Mouse (Mus musculus): Measurements from ENCODE around the gene Prtn3. TPM values are rescaled to one million over a fixed set of nuclear protein-coding genes. Genes with fewer than 3 reads are reported as not detected.

Prtn3 gene
- polyA plus RNA-seq, 1 experiment from 2014 or later, result 0.86 TPM

DNA sequence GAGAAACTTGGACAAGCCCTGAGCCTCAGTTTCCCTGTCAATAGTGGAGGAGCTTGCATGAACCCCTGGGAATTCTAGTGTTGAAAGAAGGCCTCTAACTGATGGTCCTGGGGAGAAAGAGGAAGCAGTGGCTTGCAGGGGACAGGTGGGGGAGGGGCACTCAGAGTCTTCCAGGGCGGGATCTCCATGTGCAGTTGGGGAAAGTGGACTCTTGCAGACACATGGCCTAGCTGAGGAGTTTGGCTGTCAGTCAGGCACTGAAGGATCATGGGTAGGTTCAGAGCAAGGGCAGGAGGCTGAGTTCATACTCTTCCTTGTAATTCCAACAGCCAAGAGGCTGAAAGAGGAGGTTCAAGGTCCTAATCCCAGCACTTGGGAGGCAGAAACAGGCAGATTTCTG lies 2.9 kb downstream of the Prtn3 start:
- Histone ChIP-seq H3K4me2 (replicated peaks; ENCODE audit: low read depth) (no peak overlapping the region), H3K27me3 (ENCODE audit: control insufficient read depth, insufficient read depth, low read length) (no peaks in the 10 kb centered on the region), H3K4me3 (ENCODE audit: low read depth, low read length) (no peak overlapping the region), H3K27ac (replicated peaks) (no peak overlapping the region), H3K9ac (ENCODE audit: low read length) (no peak overlapping the region), H3K4me1 (replicated peaks; ENCODE audit: control insufficient read depth, insufficient read depth) (no peaks in the 10 kb centered on the region; the same call in 1 of the 2 replicates), H3K36me3 (ENCODE audit: control insufficient read depth, insufficient read depth, low read length) (no peaks in the 10 kb centered on the region), H3K9me3 (ENCODE audit: control insufficient read depth, low read length) (no peaks in the 10 kb centered on the region)
- no peak for TF ChIP-seq EP300 (optimal IDR thresholded peaks at IDR 0.05)
- TF ChIP-seq CTCF (IDR thresholded peaks at IDR 0.05; ENCODE audit: low read depth), result no peak
- ATAC-seq (ENCODE audit: low FRiP score, low TSS enrichment), result no peak
- DNase-seq (ENCODE audit: low spot score), result no peak
- WGBS, result 72% methylated on average over 1 of the region's 1 CpGs

DNA sequence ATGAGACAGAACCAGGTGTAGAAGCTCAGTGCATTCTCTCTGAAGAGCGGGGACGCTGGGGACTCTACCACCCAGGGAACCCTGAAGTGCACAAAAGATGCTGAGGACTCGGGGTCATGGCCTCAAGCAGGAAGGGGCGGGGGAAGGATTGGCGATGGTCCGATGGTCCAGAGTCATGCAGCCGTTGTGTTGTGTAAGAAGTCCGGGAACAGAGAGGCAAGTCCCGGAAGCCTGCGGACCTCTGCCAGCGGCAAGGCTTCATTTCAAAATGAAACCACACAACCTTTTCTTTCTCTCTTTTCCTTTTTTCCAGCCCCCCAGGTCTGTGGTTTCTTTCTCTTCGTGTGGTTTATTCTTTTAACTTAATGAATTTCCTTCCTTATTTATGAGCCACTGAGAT lies 3.5 kb downstream of the Prtn3 start:
- Histone ChIP-seq H3K9me3 (ENCODE audit: control insufficient read depth, low read length) (no peaks in the 10 kb centered on the region), H3K4me2 (replicated peaks; ENCODE audit: low read depth) (no peak overlapping the region), H3K36me3 (ENCODE audit: control insufficient read depth, insufficient read depth, low read length) (no peaks in the 10 kb centered on the region), H3K27ac (replicated peaks) (no peak overlapping the region), H3K4me3 (ENCODE audit: low read depth, low read length) (no peak overlapping the region), H3K4me1 (replicated peaks; ENCODE audit: control insufficient read depth, insufficient read depth) (no peaks in the 10 kb centered on the region; the same call in 1 of the 2 replicates), H3K27me3 (ENCODE audit: control insufficient read depth, insufficient read depth, low read length) (no peaks in the 10 kb centered on the region), H3K9ac (ENCODE audit: low read length) (no peak overlapping the region)
- DNase-seq (ENCODE audit: low spot score), result no peak
- no peak for ATAC-seq (ENCODE audit: low FRiP score, low TSS enrichment)
- 50% methylated on average over 12 of the region's 12 CpGs for WGBS
- TF ChIP-seq EP300 (optimal IDR thresholded peaks at IDR 0.05), result no peak
- TF ChIP-seq CTCF (IDR thresholded peaks at IDR 0.05; ENCODE audit: low read depth), result no peak

DNA sequence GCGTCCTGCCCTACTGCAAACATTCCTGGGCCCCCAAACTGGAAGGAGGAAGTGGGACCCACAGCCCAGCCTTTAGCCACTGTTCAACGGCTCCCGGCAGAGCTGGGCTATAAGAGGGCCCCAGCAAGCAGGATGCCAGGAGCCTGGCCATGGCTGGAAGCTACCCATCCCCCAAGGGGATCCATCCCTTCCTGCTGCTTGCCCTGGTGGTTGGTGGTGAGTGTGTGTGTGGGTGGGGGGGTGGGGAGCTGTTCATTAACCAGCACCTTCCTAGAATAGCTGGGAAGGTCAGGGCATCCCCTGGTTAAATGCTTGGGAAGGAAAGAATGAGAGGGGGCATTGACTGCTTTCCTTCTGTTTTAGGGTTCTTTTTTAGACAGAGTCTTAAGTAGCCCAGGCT lies 5.3 kb downstream of the Prtn3 start:
- no peaks in the 10 kb centered on the region; the same call in none of the 2 replicates for H3K4me1 ChIP-seq (replicated peaks; ENCODE audit: control insufficient read depth, insufficient read depth)
- no peaks in the 10 kb centered on the region for H3K36me3 ChIP-seq (ENCODE audit: control insufficient read depth, insufficient read depth, low read length)
- TF ChIP-seq EP300 (optimal IDR thresholded peaks at IDR 0.05) (no peak), CTCF (IDR thresholded peaks at IDR 0.05; ENCODE audit: low read depth) (no peak)
- no peak overlapping the region for H3K4me2 ChIP-seq (replicated peaks; ENCODE audit: low read depth)
- no peak for DNase-seq (ENCODE audit: low spot score)
- H3K4me3 ChIP-seq (ENCODE audit: low read depth, low read length), result no peak overlapping the region
- 40% methylated on average over 3 of the region's 3 CpGs for WGBS
- H3K9ac ChIP-seq (ENCODE audit: low read length), result no peak overlapping the region
- H3K27me3 ChIP-seq (ENCODE audit: control insufficient read depth, insufficient read depth, low read length), result no peaks in the 10 kb centered on the region
- H3K9me3 ChIP-seq (ENCODE audit: control insufficient read depth, low read length), result no peaks in the 10 kb centered on the region
- no peak for ATAC-seq (ENCODE audit: low FRiP score, low TSS enrichment)
- no peak overlapping the region for H3K27ac ChIP-seq (replicated peaks)

GRCm38 (mm10) chr10:79880721-79881120 lies 6.4 kb downstream of the Prtn3 start:
- Histone ChIP-seq H3K27ac (replicated peaks) (no peak overlapping the region), H3K4me2 (replicated peaks; ENCODE audit: low read depth) (no peak overlapping the region; the same call in 1 of the 2 replicates), H3K27me3 (ENCODE audit: control insufficient read depth, insufficient read depth, low read length) (no peaks in the 10 kb centered on the region), H3K9ac (ENCODE audit: low read length) (no peak overlapping the region), H3K4me1 (replicated peaks; ENCODE audit: control insufficient read depth, insufficient read depth) (no peaks in the 10 kb centered on the region; the same call in none of the 2 replicates), H3K9me3 (ENCODE audit: control insufficient read depth, low read length) (no peaks in the 10 kb centered on the region), H3K36me3 (ENCODE audit: control insufficient read depth, insufficient read depth, low read length) (no peaks in the 10 kb centered on the region), H3K4me3 (ENCODE audit: low read depth, low read length) (no peak overlapping the region)
- ATAC-seq (ENCODE audit: low FRiP score, low TSS enrichment), result no peak
- 19% methylated on average over 9 of the region's 9 CpGs for WGBS
- TF ChIP-seq CTCF (IDR thresholded peaks at IDR 0.05; ENCODE audit: low read depth) (no peak), EP300 (optimal IDR thresholded peaks at IDR 0.05) (no peak)
- DNase-seq (ENCODE audit: low spot score), result peak; percentile 69

DNA sequence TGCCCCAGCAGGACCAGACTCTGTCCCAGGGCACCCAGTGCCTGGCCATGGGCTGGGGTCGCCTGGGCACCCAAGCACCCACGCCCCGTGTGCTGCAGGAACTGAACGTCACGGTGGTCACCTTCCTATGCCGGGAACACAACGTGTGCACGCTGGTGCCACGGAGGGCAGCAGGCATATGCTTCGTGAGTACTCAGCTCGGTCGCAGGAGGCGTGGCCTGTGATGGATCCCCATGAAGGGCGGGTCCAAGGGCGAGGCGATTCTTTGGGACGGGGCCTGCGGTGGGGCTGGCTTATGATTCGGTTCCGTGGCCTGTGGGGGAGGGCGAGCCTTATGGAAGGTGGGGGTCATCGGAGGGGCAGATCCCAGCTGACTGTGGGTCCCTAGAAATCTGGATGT lies 7.7 kb downstream of the Prtn3 start:
- no peak overlapping the region for H3K27ac ChIP-seq (replicated peaks)
- peak overlapping the region; percentile 27; the same call in 1 of the 2 replicates for H3K4me2 ChIP-seq (replicated peaks; ENCODE audit: low read depth)
- ATAC-seq (ENCODE audit: low FRiP score, low TSS enrichment), result peak; percentile 36
- no peaks in the 10 kb centered on the region for H3K9me3 ChIP-seq (ENCODE audit: control insufficient read depth, low read length)
- H3K9ac ChIP-seq (ENCODE audit: low read length), result 0 out of 2 replicates have a peak overlapping the region, but pooled peaks have one; percentile 18
- no peak for DNase-seq (ENCODE audit: low spot score)
- TF ChIP-seq CTCF (IDR thresholded peaks at IDR 0.05; ENCODE audit: low read depth) (no peak), EP300 (optimal IDR thresholded peaks at IDR 0.05) (no peak)
- H3K27me3 ChIP-seq (ENCODE audit: control insufficient read depth, insufficient read depth, low read length), result no peaks in the 10 kb centered on the region
- 9% methylated on average over 21 of the region's 22 CpGs for WGBS
- no peaks in the 10 kb centered on the region; the same call in none of the 2 replicates for H3K4me1 ChIP-seq (replicated peaks; ENCODE audit: control insufficient read depth, insufficient read depth)
- H3K36me3 ChIP-seq (ENCODE audit: control insufficient read depth, insufficient read depth, low read length), result no peaks in the 10 kb centered on the region
- H3K4me3 ChIP-seq (ENCODE audit: low read depth, low read length), result no peak overlapping the region

GRCm38 (mm10) chr10:79883297-79884084 lies 9.2 kb downstream of the Prtn3 start:
- Histone ChIP-seq H3K27me3 (ENCODE audit: control insufficient read depth, insufficient read depth, low read length) (no peaks in the 10 kb centered on the region), H3K4me3 (ENCODE audit: low read depth, low read length) (no peak overlapping the region), H3K36me3 (ENCODE audit: control insufficient read depth, insufficient read depth, low read length) (no peaks in the 10 kb centered on the region), H3K9me3 (ENCODE audit: control insufficient read depth, low read length) (no peaks in the 10 kb centered on the region), H3K27ac (replicated peaks) (no peak overlapping the region), H3K4me2 (replicated peaks; ENCODE audit: low read depth) (no peak overlapping the region), H3K9ac (ENCODE audit: low read length) (no peak overlapping the region), H3K4me1 (replicated peaks; ENCODE audit: control insufficient read depth, insufficient read depth) (no peaks in the 10 kb centered on the region; the same call in none of the 2 replicates)
- 23% methylated on average over 22 of the region's 22 CpGs for WGBS
- DNase-seq (ENCODE audit: low spot score), result peak; percentile 84
- ATAC-seq (ENCODE audit: low FRiP score, low TSS enrichment), result peak; percentile 53
- TF ChIP-seq EP300 (optimal IDR thresholded peaks at IDR 0.05), result no peak
- peak; percentile 83 for TF ChIP-seq CTCF (IDR thresholded peaks at IDR 0.05; ENCODE audit: low read depth)

Measured in stomach, postnatal 0 days (tissue).